Mouse (Mus musculus) effector memory CD4-positive, alpha-beta T cell, adult 5 months (primary cell): ENCODE measurements around the gene Pde2a. TPM values are rescaled to one million over a fixed set of nuclear protein-coding genes. Genes with fewer than 3 reads are reported as not detected.

Experiments used
- polyA plus RNA-seq: library from polyadenylated mRNA; unstranded; fragments of 100-300 nt; shearing (Covaris generic); gene quantifications from one replicate; pipeline ENCODE4 v1.2.1, GENCODE M21; 2017

Pde2a gene
- polyA plus RNA-seq, result 85.3 TPM

DNA sequence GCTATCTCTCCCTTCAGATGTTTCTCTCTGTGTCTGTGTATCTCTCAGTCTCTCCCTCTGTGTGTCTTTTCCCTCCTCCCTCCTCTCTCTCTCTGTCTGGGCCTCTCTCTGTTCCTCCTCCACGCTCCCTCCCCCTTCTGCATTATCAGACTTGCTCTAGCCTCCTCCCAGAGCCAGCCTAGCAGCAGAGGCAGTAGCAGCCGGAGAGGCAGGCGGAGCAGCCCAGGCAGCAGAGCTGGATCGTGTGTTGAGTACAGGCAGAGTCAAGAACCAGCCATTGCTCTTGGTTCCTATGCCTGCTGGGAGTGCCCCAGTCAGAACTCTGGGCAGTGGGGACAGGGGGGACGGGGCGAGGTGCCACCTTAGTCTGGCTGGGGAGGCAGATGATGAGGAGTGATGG, at the start of gene Pde2a:
Gene Pde2a, plus strand, starts transcription at position 163 of the 400 bp plus-strand sequence.

GRCm38 (mm10) chr7:101410267-101410936, 11.1 kb upstream of the Pde2a start, which contains the start of gene Gm45837:
Gm45837 (plus strand) TSS chr7:101410886.

Other genes starting within 250 kb of the Pde2a start
- 122 TPM for gene Atg16l2, start 119.4 kb upstream of the Pde2a start, polyA plus RNA-seq
- 27.5 TPM for gene Stard10, start 104.6 kb upstream of the Pde2a start, polyA plus RNA-seq
- gene Arap1, start 73.6 kb upstream of the Pde2a start, polyA plus RNA-seq, result 59.2 TPM
- gene Gm45837, start 10.8 kb upstream of the Pde2a start, polyA plus RNA-seq, result 111 TPM
- gene Art2b, start 163.9 kb downstream of the Pde2a start, polyA plus RNA-seq, result 70.8 TPM
- gene Clpb, start 241.9 kb downstream of the Pde2a start, polyA plus RNA-seq, result 31.6 TPM